11 mouse cellular contexts compared by ENCODE assay signal in the genomic region with DNA sequence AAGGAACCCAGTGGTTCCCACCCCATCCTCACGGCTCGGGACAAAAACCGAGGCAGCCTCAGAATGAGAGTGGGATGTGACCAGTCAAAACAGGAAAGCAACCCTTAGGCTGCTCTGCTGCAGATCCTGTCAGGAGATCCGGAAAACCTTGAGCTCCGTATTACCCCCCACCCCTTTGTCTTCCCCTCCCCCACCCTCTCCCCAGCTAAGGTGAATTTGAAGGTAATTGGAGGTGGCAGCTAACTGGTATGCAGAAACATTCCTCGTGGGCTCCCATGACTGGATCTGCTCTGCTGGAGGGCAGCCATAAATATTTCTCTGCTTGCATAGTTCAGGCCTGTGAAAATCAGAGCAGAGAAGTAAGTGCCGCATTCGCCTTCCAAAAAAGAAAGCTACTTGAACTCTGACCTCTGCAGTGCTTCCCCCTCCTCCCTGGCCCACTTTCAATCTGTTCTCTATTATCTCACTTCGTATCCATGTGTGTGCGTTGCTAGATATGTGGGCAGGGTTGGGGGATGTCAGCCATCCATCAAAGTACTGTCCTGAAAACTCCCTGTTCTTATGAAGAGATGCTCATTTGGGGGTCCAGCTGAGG.
DNase-seq lines count a peak whose midpoint lies in the region; ATAC-seq and TF ChIP-seq lines count a peak whose summit lies in the region.
"Had no signal": no experiment of that assay in that cellular context is flagged by ENCODE, and none has a peak within 500 bp of the region (broad histone marks: within the 10 kb centered on the region; RNA-seq: fewer than 3 reads in every experiment).

No protein-coding gene starts in this region.

- ATAC-seq in lung, embryonic 14.5 days (ENCODE audit: insufficient read depth): peak; percentile 74
- peak; percentile 42; the same call in 1 of the 2 replicates for ATAC-seq in heart, embryonic 11.5 days (replicated peaks; ENCODE audit: insufficient number of reproducible peaks, low FRiP score, low TSS enrichment)
- peak; percentile 68; the same call in 1 of the 2 replicates for ATAC-seq in stomach, embryonic 16.5 days (ENCODE audit: insufficient read depth, low FRiP score)

- no peak for TF ChIP-seq POLR2A in lung, adult 2 months (IDR thresholded peaks at IDR 0.05; ENCODE audit: borderline replicate concordance, extremely low read depth, low read depth, low read length)

- WGBS in lung, embryonic 14.5 days: 19% methylated on average over 10 of the region's 10 CpGs
- WGBS in lung, adult 2 months: 22% methylated on average over 10 of the region's 10 CpGs
- 28% methylated on average over 10 of the region's 10 CpGs for WGBS in heart, embryonic 11.5 days (ENCODE audit: insufficient replicate concordance)
- WGBS in stomach, embryonic 16.5 days: 37% methylated on average over 10 of the region's 10 CpGs

- no peak overlapping the region for H3K9ac ChIP-seq in lung, embryonic 14.5 days
- H3K9ac ChIP-seq in heart, embryonic 11.5 days (ENCODE audit: low read depth, low read length): no peak overlapping the region
- H3K9ac ChIP-seq in stomach, embryonic 16.5 days (ENCODE audit: low read length): no peak overlapping the region
- H3K9ac ChIP-seq: lung, embryonic 15.5 days had no signal

- no peaks in the 10 kb centered on the region for H3K9me3 ChIP-seq in lung, embryonic 14.5 days (ENCODE audit: low read depth, low read length)
- no peaks in the 10 kb centered on the region for H3K9me3 ChIP-seq in heart, embryonic 11.5 days (replicated peaks; ENCODE audit: control insufficient read depth, low read length)
- no peaks in the 10 kb centered on the region for H3K9me3 ChIP-seq in stomach, embryonic 16.5 days (replicated peaks; ENCODE audit: control insufficient read depth, low read length)
- H3K9me3 ChIP-seq: lung, embryonic 15.5 days had no signal

- H3K4me1 ChIP-seq in lung, embryonic 14.5 days (ENCODE audit: insufficient read depth): peaks cover 11% of the 10 kb centered on the region
- no peaks in the 10 kb centered on the region for H3K4me1 ChIP-seq in lung, adult 2 months (ENCODE audit: control insufficient read depth, insufficient read depth, low read length)
- H3K4me1 ChIP-seq in heart, embryonic 11.5 days (ENCODE audit: control insufficient read depth, insufficient read depth, low read length): peaks cover 2% of the 10 kb centered on the region; the same call in 1 of the 2 replicates
- H3K4me1 ChIP-seq in stomach, embryonic 16.5 days (ENCODE audit: control insufficient read depth, insufficient read depth, low read length): peaks cover 18% of the 10 kb centered on the region

- TF ChIP-seq CTCF in lung, embryonic 14.5 days (IDR thresholded peaks at IDR 0.05; ENCODE audit: low read depth): no peak
- TF ChIP-seq CTCF in lung, adult 2 months (IDR thresholded peaks at IDR 0.05; ENCODE audit: insufficient read depth, low read length): no peak

- H3K4me2 ChIP-seq in lung, embryonic 14.5 days: no peak overlapping the region
- no peak overlapping the region for H3K4me2 ChIP-seq in heart, embryonic 11.5 days
- no peak overlapping the region for H3K4me2 ChIP-seq in stomach, embryonic 16.5 days (ENCODE audit: low read depth, low read length)
- H3K4me2 ChIP-seq: lung, embryonic 15.5 days had no signal

- H3K36me3 ChIP-seq in lung, embryonic 14.5 days (ENCODE audit: insufficient read depth): no peaks in the 10 kb centered on the region
- H3K36me3 ChIP-seq in heart, embryonic 11.5 days (ENCODE audit: control insufficient read depth, insufficient read depth, low read length): no peaks in the 10 kb centered on the region
- no peaks in the 10 kb centered on the region for H3K36me3 ChIP-seq in stomach, embryonic 16.5 days (ENCODE audit: control insufficient read depth, insufficient read depth, low read length)
- H3K36me3 ChIP-seq: lung, embryonic 15.5 days had no signal

- DNase-seq in lung, embryonic 14.5 days: peak; percentile 76
- DNase-seq in lung, adult 2 months: no peak
- peak; percentile 54 to 77 for DNase-seq in kidney, postnatal 25 days
- no peak for DNase-seq in ovary, adult 18-20 months (ENCODE audit: low spot score)
- no peak for DNase-seq in left cerebral cortex, postnatal 10 days (ENCODE audit: extremely low spot score in 1 of 2, low spot score in 2 of 2)
- no peak for DNase-seq in liver
- DNase-seq: cerebellum, adult 18-20 months had no signal

- H3K27ac ChIP-seq in lung, embryonic 14.5 days (ENCODE audit: low read depth): peak overlapping the region; percentile 50; the same call in 1 of the 2 replicates
- H3K27ac ChIP-seq in heart, embryonic 11.5 days (ENCODE audit: low read depth, low read length): no peak overlapping the region
- no peak overlapping the region for H3K27ac ChIP-seq in stomach, embryonic 16.5 days (ENCODE audit: low read length)
- H3K27ac ChIP-seq: lung, embryonic 15.5 days had no signal

- intact Hi-C loops in left cerebral cortex, postnatal 10 days (cut with DNase I): no loop called here

- H3K27me3 ChIP-seq in lung, embryonic 14.5 days (ENCODE audit: insufficient read depth, low read length): no peaks in the 10 kb centered on the region
- H3K27me3 ChIP-seq in heart, embryonic 11.5 days (ENCODE audit: control insufficient read depth, insufficient read depth, low read length): no peaks in the 10 kb centered on the region
- H3K27me3 ChIP-seq in stomach, embryonic 16.5 days (ENCODE audit: control insufficient read depth, insufficient read depth, low read length): no peaks in the 10 kb centered on the region
- H3K27me3 ChIP-seq: CH12.LX; lung, embryonic 15.5 days had no signal

- no peak overlapping the region for H3K4me3 ChIP-seq in lung, embryonic 14.5 days (ENCODE audit: low read depth, low read length)
- no peak overlapping the region for H3K4me3 ChIP-seq in lung, adult 2 months (replicated peaks; ENCODE audit: extremely low read depth, low read depth, low read length)
- no peak overlapping the region for H3K4me3 ChIP-seq in heart, embryonic 11.5 days (ENCODE audit: low read depth, low read length)
- no peak overlapping the region for H3K4me3 ChIP-seq in stomach, embryonic 16.5 days (replicated peaks; ENCODE audit: low read length)
- H3K4me3 ChIP-seq: lung, embryonic 15.5 days had no signal

Comparison
In these comparisons a context has a peak if more than half of its experiments do, and no peak if none do; other contexts are left out.
1. DNase-seq: peak in lung, embryonic 14.5 days (single experiment) and kidney, postnatal 25 days (2 of 2); none in lung, adult 2 months (single experiment), ovary, adult 18-20 months (single experiment), left cerebral cortex, postnatal 10 days (0 of 2) and liver (single experiment).
2. Peak in every context shown above with its lines, with median percentiles within 50 percentile points of each other: ATAC-seq.